Mouse (Mus musculus): Measurements from ENCODE around the gene Shisa4.

GRCm38 (mm10) chr1:135369415-135369814 is 5.6 kb downstream of the Shisa4 start:
- TF ChIP-seq CTCF (IDR thresholded peaks at IDR 0.05) (no peak), POLR2A (IDR thresholded peaks at IDR 0.05; ENCODE audit: insufficient read depth, low read depth, low read length) (no peak)
